Mouse (Mus musculus): ENCODE measurements around the gene Tnrc18. TPM values are rescaled to one million over a fixed set of nuclear protein-coding genes. Genes with fewer than 3 reads are reported as not detected.

Gene Tnrc18
- polyA plus RNA-seq, 1 experiment from 2014 or later = 32.5 TPM

- Histone ChIP-seq H3K27ac (ENCODE audit: low read depth, low read length) (peak overlapping the region; percentile 100), H3K36me3 (ENCODE audit: control insufficient read depth, insufficient read depth, low read length) (no peaks in the 10 kb centered on the region), H3K27me3 (ENCODE audit: control insufficient read depth, insufficient read depth, low read length) (no peaks in the 10 kb centered on the region), H3K4me2 (ENCODE audit: low read depth) (peak overlapping the region; percentile 78), H3K4me1 (ENCODE audit: control insufficient read depth, insufficient read depth, low read length) (peaks cover 14% of the 10 kb centered on the region), H3K9me3 (ENCODE audit: control insufficient read depth, low read length) (no peaks in the 10 kb centered on the region), H3K4me3 (ENCODE audit: low read depth, low read length) (peak overlapping the region; percentile 98), H3K9ac (ENCODE audit: low read length) (peak overlapping the region; percentile 100)
- WGBS = 0% methylated on average over 53 of the region's 53 CpGs
- DNase-seq (ENCODE audit: low spot score) (peak; percentile 81), ATAC-seq (ENCODE audit: insufficient read depth, low FRiP score, low TSS enrichment) (no peak)
These were observed 3.1 kb upstream of the Tnrc18 start for GRCm38 (mm10) chr5:142820276-142821265.

GRCm38 (mm10) chr5:142819385-142820275 is 2.2 kb upstream of the Tnrc18 start:
- Histone ChIP-seq H3K4me1 (ENCODE audit: control insufficient read depth, insufficient read depth, low read length) (peaks cover 11% of the 10 kb centered on the region), H3K27ac (ENCODE audit: low read depth, low read length) (peak overlapping the region; percentile 100), H3K4me3 (ENCODE audit: low read depth, low read length) (peak overlapping the region; percentile 98), H3K27me3 (ENCODE audit: control insufficient read depth, insufficient read depth, low read length) (no peaks in the 10 kb centered on the region), H3K4me2 (ENCODE audit: low read depth) (peak overlapping the region; percentile 78), H3K36me3 (ENCODE audit: control insufficient read depth, insufficient read depth, low read length) (no peaks in the 10 kb centered on the region), H3K9ac (ENCODE audit: low read length) (peak overlapping the region; percentile 100), H3K9me3 (ENCODE audit: control insufficient read depth, low read length) (no peaks in the 10 kb centered on the region)
- DNase-seq (ENCODE audit: low spot score) = peak; percentile 85
- no peak for ATAC-seq (ENCODE audit: insufficient read depth, low FRiP score, low TSS enrichment)
- WGBS = under 1% methylated on average over 36 of the region's 36 CpGs

GRCm38 (mm10) chr5:142818435-142819360 is 1.2 kb upstream of the Tnrc18 start:
- WGBS = under 1% methylated on average over 41 of the region's 43 CpGs
- Histone ChIP-seq H3K9ac (ENCODE audit: low read length) (peak overlapping the region; percentile 100), H3K27me3 (ENCODE audit: control insufficient read depth, insufficient read depth, low read length) (no peaks in the 10 kb centered on the region), H3K9me3 (ENCODE audit: control insufficient read depth, low read length) (no peaks in the 10 kb centered on the region), H3K36me3 (ENCODE audit: control insufficient read depth, insufficient read depth, low read length) (no peaks in the 10 kb centered on the region), H3K4me1 (ENCODE audit: control insufficient read depth, insufficient read depth, low read length) (peaks cover 5% of the 10 kb centered on the region), H3K4me3 (ENCODE audit: low read depth, low read length) (peak overlapping the region; percentile 98), H3K4me2 (ENCODE audit: low read depth) (peak overlapping the region; percentile 78), H3K27ac (ENCODE audit: low read depth, low read length) (peak overlapping the region; percentile 100)
- peak; percentile 85 for DNase-seq (ENCODE audit: low spot score)
- no peak for ATAC-seq (ENCODE audit: insufficient read depth, low FRiP score, low TSS enrichment)

GRCm38 (mm10) chr5:142816811-142817523 is 495 bp downstream of the Tnrc18 start:
- under 1% methylated on average over 62 of the region's 71 CpGs for WGBS
- DNase-seq (ENCODE audit: low spot score) = peak; percentile 73
- H3K4me2 ChIP-seq (ENCODE audit: low read depth) = peak overlapping the region; percentile 96
- ATAC-seq (ENCODE audit: insufficient read depth, low FRiP score, low TSS enrichment) = no peak
- H3K36me3 ChIP-seq (ENCODE audit: control insufficient read depth, insufficient read depth, low read length) = no peaks in the 10 kb centered on the region
- peak overlapping the region; percentile 100 for H3K9ac ChIP-seq (ENCODE audit: low read length)
- peak overlapping the region; percentile 98 for H3K4me3 ChIP-seq (ENCODE audit: low read depth, low read length)
- no peaks in the 10 kb centered on the region for H3K27me3 ChIP-seq (ENCODE audit: control insufficient read depth, insufficient read depth, low read length)
- H3K4me1 ChIP-seq (ENCODE audit: control insufficient read depth, insufficient read depth, low read length) = peaks cover 12% of the 10 kb centered on the region
- H3K27ac ChIP-seq (ENCODE audit: low read depth, low read length) = peak overlapping the region; percentile 100
- no peaks in the 10 kb centered on the region for H3K9me3 ChIP-seq (ENCODE audit: control insufficient read depth, low read length)

GRCm38 (mm10) chr5:142816031-142816810 is 1.2 kb downstream of the Tnrc18 start:
- H3K27ac ChIP-seq (ENCODE audit: low read depth, low read length) = peak overlapping the region; percentile 100
- ATAC-seq (ENCODE audit: insufficient read depth, low FRiP score, low TSS enrichment) = no peak
- peak; percentile 54 for DNase-seq (ENCODE audit: low spot score)
- H3K9ac ChIP-seq (ENCODE audit: low read length) = peak overlapping the region; percentile 100
- no peaks in the 10 kb centered on the region for H3K36me3 ChIP-seq (ENCODE audit: control insufficient read depth, insufficient read depth, low read length)
- H3K9me3 ChIP-seq (ENCODE audit: control insufficient read depth, low read length) = no peaks in the 10 kb centered on the region
- H3K4me3 ChIP-seq (ENCODE audit: low read depth, low read length) = peak overlapping the region; percentile 98
- H3K4me2 ChIP-seq (ENCODE audit: low read depth) = peak overlapping the region; percentile 96
- H3K27me3 ChIP-seq (ENCODE audit: control insufficient read depth, insufficient read depth, low read length) = no peaks in the 10 kb centered on the region
- H3K4me1 ChIP-seq (ENCODE audit: control insufficient read depth, insufficient read depth, low read length) = peaks cover 18% of the 10 kb centered on the region
- WGBS = under 1% methylated on average over 39 of the region's 39 CpGs

- peak overlapping the region; percentile 100 for H3K9ac ChIP-seq (ENCODE audit: low read length)
- ATAC-seq (ENCODE audit: insufficient read depth, low FRiP score, low TSS enrichment) = no peak
These were observed 2.0 kb downstream of the Tnrc18 start for GRCm38 (mm10) chr5:142815421-142816001.

More at GRCm38 (mm10) chr5:142815421-142816001, 2.0 kb downstream of the Tnrc18 start:
- DNase-seq (ENCODE audit: low spot score) = peak; percentile 37
- H3K27me3 ChIP-seq (ENCODE audit: control insufficient read depth, insufficient read depth, low read length) = no peaks in the 10 kb centered on the region
- H3K36me3 ChIP-seq (ENCODE audit: control insufficient read depth, insufficient read depth, low read length) = no peaks in the 10 kb centered on the region
- H3K4me3 ChIP-seq (ENCODE audit: low read depth, low read length) = peak overlapping the region; percentile 98
- WGBS = under 1% methylated on average over 30 of the region's 30 CpGs
- H3K9me3 ChIP-seq (ENCODE audit: control insufficient read depth, low read length) = no peaks in the 10 kb centered on the region
- H3K4me2 ChIP-seq (ENCODE audit: low read depth) = peak overlapping the region; percentile 96
- peaks cover 24% of the 10 kb centered on the region for H3K4me1 ChIP-seq (ENCODE audit: control insufficient read depth, insufficient read depth, low read length)
- peak overlapping the region; percentile 100 for H3K27ac ChIP-seq (ENCODE audit: low read depth, low read length)
